Mouse (Mus musculus) layer of hippocampus, adult 2 months (tissue): ENCODE measurements around the gene Cdk5rap2. TPM values are rescaled to one million over a fixed set of nuclear protein-coding genes. Genes with fewer than 3 reads are reported as not detected.
A peak's percentile ranks its signal among the peaks of the same experiment; 100 is the strongest.

ENCODE experiments used
- DNase-seq, 2 experiments: peaks; one replicate each; pipeline ENCODE4 v3.0.0; 2022; ENCODE audit warnings: low spot score in 2 of 2
- H3K27ac ChIP-seq: fragments of 200-600 bp; 2 replicates; pipeline ENCODE4 v1.8.1; 2022
- H3K4me3 ChIP-seq: fragments of 200-600 bp; 2 replicates; pipeline ENCODE4 v1.8.1; 2022; ENCODE audit warnings: mild to moderate bottlenecking
- CTCF ChIP-seq: fragments of 200-600 bp; conservative IDR thresholded peaks from 2 replicates; pipeline ENCODE4 v1.8.1; 2022; ENCODE audit warnings: antibody characterized with exemption, mild to moderate bottlenecking, moderate library complexity
- total RNA-seq, 2 experiments: library from RNA; stranded (reverse); gene quantifications; 2 replicates each; pipeline ENCODE4 v1.2.3; 2021

The Cdk5rap2 gene
- total RNA-seq, 2 experiments from 2014 or later, result 11.8 to 13.9 TPM

- Histone ChIP-seq H3K27ac (peak overlapping the region; percentile 74), H3K4me3 (no peak overlapping the region)
- no peak for TF ChIP-seq CTCF
- DNase-seq, result no peak
These were observed 137.7 kb downstream of the Cdk5rap2 start for GRCm38 (mm10) chr4:70272527-70272926.

- DNase-seq, result no peak
- no peak for TF ChIP-seq CTCF
- no peak overlapping the region for H3K27ac ChIP-seq
- H3K4me3 ChIP-seq, result no peak overlapping the region
These were observed 142.9 kb downstream of the Cdk5rap2 start for GRCm38 (mm10) chr4:70267213-70267906.

DNA sequence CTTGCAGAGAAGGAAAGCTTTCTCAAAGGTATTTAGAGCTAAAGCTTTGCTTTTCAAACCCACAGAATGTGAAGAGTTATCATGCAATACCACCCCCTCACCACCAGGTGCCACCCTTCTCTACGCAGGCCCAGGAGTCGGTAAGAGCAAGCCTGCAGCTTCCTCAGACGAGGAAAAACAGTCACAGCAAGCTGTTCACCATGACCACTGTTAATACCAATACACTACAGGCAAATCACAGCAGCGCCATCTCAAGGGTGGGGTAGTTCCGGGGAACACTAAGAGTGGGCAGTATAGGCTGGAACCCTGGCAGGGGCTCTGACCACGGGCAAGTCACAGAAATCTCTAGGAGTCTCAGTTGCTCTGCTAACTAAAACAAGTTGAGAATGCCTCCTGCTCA, 145.0 kb downstream of the Cdk5rap2 start:
- TF ChIP-seq CTCF, result peak; percentile 91
- no peak overlapping the region for H3K27ac ChIP-seq
- peak; percentile 50 to 58 for DNase-seq
- no peak overlapping the region for H3K4me3 ChIP-seq

DNA sequence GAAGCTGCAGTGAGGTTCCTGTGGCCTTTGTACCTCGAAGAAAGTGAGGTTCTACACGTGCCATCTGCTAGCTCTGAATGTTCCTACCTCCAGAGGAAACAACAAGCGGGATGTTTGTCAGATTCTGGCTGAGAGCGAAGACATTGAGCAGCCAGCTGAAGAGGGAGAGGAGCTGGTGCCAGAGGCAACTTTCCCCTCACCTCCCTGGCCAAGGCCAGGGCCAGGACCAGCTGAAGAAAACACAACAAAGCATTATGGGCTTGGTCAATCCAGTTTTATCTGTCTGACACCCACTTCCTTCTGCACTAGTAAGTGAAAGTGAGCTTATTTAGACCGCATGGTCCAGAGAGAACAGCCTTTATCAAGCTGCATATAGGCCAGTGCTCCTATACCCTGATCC, 147.4 kb downstream of the Cdk5rap2 start:
- no peak for DNase-seq
- TF ChIP-seq CTCF, result no peak

GRCm38 (mm10) chr4:70261315-70261714, 148.9 kb downstream of the Cdk5rap2 start:
- no peak for DNase-seq
- no peak overlapping the region for H3K4me3 ChIP-seq
- TF ChIP-seq CTCF, result no peak
- H3K27ac ChIP-seq, result no peak overlapping the region

More for the DNA sequence above, 147.4 kb downstream of the Cdk5rap2 start:
- no peak overlapping the region for H3K4me3 ChIP-seq
- no peak overlapping the region for H3K27ac ChIP-seq

DNA sequence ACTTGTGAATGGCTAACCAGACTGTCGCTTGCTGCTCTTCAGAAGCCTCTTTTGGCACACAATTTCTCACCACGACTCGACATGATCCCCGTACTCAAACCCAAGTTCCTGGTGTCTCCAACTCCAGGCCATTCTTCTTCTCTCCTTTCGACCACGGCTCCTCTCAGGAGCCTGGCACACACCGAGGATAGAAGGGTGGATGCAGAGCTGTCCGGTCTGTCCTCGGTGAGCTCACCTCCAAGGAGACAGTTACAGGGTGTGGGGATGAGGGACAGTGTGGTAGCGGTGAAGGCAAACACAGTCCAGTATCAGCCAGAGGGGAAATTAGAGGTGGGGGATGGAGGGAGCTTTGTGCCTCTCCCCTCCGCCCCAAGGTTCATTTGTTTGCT, 149.8 kb downstream of the Cdk5rap2 start:
- DNase-seq, result no peak
- Histone ChIP-seq H3K27ac (peak overlapping the region; percentile 88), H3K4me3 (no peak overlapping the region)
- no peak for TF ChIP-seq CTCF

DNA sequence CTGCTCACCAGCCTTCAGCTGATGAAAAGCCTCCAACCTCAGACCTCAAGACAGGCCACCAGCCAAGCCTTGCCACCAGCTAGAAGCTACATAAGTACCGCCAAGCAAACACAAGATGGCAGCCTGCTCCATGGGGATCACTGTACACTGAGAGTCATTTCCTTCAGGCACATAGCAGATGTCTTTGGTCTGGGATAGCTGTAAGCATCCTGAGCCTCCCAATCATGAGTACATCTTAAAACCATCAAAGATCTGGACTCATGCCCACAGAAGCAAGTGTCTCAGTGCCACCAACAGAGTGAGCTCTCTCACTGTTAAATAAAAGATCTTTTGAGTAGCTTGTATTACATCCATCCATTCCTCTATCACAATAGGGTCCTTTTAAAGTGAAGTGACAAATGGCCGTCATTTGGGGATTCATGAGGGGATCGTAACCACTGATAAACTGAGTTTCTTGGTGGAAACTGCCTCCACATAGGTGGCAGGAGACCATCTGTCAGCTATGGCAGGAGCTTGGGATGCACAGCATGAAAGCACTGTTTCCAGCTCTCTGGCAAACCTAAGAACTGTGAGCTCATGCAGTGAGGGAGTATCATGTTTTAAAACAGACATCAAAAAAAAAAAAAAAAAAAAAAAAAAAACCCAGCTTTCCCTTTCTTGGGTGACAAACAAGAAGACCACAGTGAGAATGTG, 150.4 kb downstream of the Cdk5rap2 start:
- H3K27ac ChIP-seq, result peak overlapping the region; percentile 88
- DNase-seq, result peak in 1 of 2 experiments; percentile 55
- no peak overlapping the region for H3K4me3 ChIP-seq
- TF ChIP-seq CTCF, result peak; percentile 67

- no peak for DNase-seq
- no peak for TF ChIP-seq CTCF
- Histone ChIP-seq H3K27ac (peak overlapping the region; percentile 88), H3K4me3 (no peak overlapping the region)
These were observed 151.4 kb downstream of the Cdk5rap2 start for GRCm38 (mm10) chr4:70258826-70259225.

DNA sequence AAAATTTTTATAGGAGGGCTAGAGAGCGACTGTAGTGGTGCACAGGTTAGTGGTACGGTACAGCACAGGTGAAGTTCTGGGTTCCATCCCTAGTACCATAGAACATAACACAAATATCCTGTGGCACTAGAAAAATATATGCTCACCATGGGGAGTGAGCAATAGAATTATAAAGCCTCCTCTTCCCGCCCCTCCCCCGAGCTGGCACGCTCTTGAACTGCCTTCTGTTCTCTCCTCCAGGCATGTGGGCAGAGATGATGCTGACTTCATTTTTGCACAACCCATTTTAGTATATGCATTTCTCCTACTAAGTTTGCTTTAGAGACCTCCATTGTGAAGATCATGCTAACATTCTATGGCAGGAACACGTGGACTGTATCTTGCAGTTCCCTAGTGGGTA, 152.0 kb downstream of the Cdk5rap2 start:
- peak; percentile 82 to 83 for DNase-seq
- peak overlapping the region; percentile 88 for H3K27ac ChIP-seq
- TF ChIP-seq CTCF, result no peak
- no peak overlapping the region; the same call in 1 of the 2 replicates for H3K4me3 ChIP-seq

DNA sequence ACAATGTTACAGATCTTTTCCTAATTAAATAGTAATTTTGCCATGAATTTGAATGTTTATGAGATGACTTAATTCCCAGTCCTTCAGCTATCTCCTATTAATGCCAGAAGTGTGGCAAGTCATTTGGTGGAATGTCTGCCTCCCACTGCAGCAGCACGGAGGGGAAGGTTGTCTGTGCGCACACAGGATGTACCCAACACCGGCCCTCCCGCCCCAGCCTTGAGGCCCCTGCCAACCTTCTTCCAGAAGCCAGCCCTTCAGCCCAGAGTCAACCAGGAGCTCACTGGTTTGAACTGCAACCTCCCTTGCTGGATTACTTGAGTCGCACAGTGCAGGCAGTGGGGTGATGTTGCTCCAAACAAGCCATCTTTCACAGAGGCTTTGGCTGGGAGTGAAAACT, 158.5 kb downstream of the Cdk5rap2 start:
- Histone ChIP-seq H3K27ac (no peak overlapping the region), H3K4me3 (no peak overlapping the region)
- TF ChIP-seq CTCF, result no peak
- DNase-seq, result no peak

- no peak for DNase-seq
- TF ChIP-seq CTCF, result no peak
- Histone ChIP-seq H3K4me3 (no peak overlapping the region), H3K27ac (no peak overlapping the region)
These were observed 164.5 kb downstream of the Cdk5rap2 start for GRCm38 (mm10) chr4:70245706-70246105.

DNA sequence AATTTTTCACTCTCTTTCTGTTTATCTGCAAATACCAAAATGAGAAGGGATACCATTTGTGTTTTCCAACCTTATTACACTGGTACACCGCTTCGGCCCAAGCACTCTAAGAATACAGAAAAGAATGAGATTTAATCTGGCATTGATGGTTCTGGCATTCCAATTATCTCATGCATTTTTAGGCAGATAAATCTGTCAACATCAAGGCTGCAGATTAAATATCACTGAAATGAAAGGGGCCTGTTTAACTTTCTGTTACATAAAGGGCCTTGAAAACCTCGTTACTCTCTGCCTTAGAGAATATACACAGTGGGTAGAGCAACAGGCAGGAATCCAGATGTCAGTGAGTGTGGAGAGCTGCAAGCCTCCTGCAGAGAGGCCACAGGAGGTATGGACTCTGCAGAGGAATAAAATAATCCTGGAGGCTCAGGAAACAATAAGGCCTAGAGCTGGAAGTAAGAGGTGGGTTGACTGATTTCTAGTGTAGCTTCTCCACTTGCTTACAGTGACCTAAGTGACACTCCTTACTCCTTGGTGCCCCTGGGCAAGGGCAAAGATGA, 166.6 kb downstream of the Cdk5rap2 start:
- DNase-seq, result no peak
- TF ChIP-seq CTCF, result no peak

GRCm38 (mm10) chr4:70239731-70240130, 170.5 kb downstream of the Cdk5rap2 start:
- Histone ChIP-seq H3K27ac (no peak overlapping the region), H3K4me3 (no peak overlapping the region)
- no peak for DNase-seq
- TF ChIP-seq CTCF, result no peak

More for the DNA sequence above, 166.6 kb downstream of the Cdk5rap2 start:
- no peak overlapping the region for H3K4me3 ChIP-seq
- H3K27ac ChIP-seq, result no peak overlapping the region

DNA sequence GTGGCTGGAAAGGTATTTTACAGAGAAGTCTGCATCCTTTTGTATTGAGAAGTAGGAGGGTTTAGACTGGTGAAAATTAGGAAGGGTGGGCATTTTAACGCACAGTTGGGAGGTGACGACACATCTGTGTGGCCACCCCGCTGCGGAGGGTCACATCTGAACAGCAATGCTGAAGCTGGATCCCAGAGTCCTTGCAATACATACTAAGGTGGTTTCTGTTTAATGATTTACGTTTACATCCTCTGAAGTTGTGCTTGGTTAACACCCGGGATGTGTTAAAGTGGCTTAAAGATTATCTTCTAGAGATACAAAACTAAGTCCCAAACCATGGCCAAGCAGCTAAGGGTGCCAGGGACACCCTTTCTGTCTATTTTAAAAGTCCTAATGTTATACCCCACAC, 171.4 kb downstream of the Cdk5rap2 start:
- Histone ChIP-seq H3K4me3 (no peak overlapping the region), H3K27ac (no peak overlapping the region)
- TF ChIP-seq CTCF, result no peak
- DNase-seq, result no peak
